Mouse (Mus musculus) lung, adult 2 months (tissue): ENCODE measurements around the gene Nav2.

ENCODE experiments used
- CTCF ChIP-seq: fragments of 200-500 bp; IDR thresholded peaks from 2 replicates; pipeline ENCODE4 v1.5.1; 2011; ENCODE audit warnings: mild to moderate bottlenecking, low read length, control low read depth; ENCODE audit not compliant: insufficient read depth
- POLR2A ChIP-seq: fragments of 200-500 bp; IDR thresholded peaks from 2 replicates; pipeline ENCODE4 v1.6.1; 2011; ENCODE audit warnings: low read depth, mild to moderate bottlenecking, control low read depth, low read length, borderline replicate concordance; ENCODE audit errors: extremely low read depth

GRCm38 (mm10) chr7:49390312-49390711 lies 481.8 kb downstream of the Nav2 start:
- TF ChIP-seq CTCF: no peak
- TF ChIP-seq POLR2A: no peak
